Mouse (Mus musculus): ENCODE results near the gene 4930415O20Rik.

GRCm38 (mm10) chr15:98615751-98616150, 44.9 kb downstream of the 4930415O20Rik start:
- no peak for TF ChIP-seq GATA1 (IDR thresholded peaks at IDR 0.05; ENCODE audit: borderline replicate concordance, low read length)
- no peak for TF ChIP-seq FLI1 (IDR thresholded peaks at IDR 0.05; ENCODE audit: low read length)
